Mouse (Mus musculus) inflammation-experienced regulatory T-cells, adult 16 weeks (primary cell): ENCODE results near the gene Gm42688. TPM values are rescaled to one million over a fixed set of nuclear protein-coding genes. Genes with fewer than 3 reads are reported as not detected.

Experiments used
- polyA plus RNA-seq: library from polyadenylated mRNA; unstranded; fragments of 100-300 nt; shearing (Covaris generic); gene quantifications from one replicate; pipeline ENCODE4 v1.2.1, GENCODE M21; 2017

The Gm42688 gene
- polyA plus RNA-seq = 9.1 TPM

DNA sequence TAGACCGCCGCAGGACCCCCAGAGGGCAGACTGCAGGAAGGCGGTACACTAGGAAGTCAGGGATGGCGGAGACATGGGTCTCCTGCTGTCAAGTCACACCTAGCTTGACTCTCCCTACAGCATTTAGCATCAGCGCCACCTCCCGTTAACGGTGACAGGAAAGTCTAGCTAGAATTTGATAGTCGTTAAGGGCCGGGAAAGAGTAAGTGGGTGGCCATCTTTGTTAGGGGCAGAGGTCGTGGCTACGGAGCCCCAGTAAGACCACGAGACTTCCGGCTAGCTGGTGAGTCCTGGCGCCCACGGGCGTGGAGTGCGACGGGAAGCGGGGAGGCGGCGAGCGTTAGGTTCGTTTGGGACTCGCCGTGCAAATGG, at the start of gene Gm42688, which contains the start of gene Ccdc142:
Gene Gm42688, plus strand, starts transcription at position 302 of the 372 bp plus-strand sequence.
Gene Ccdc142, plus strand, starts transcription at position 286 of the 372 bp plus-strand sequence.

DNA sequence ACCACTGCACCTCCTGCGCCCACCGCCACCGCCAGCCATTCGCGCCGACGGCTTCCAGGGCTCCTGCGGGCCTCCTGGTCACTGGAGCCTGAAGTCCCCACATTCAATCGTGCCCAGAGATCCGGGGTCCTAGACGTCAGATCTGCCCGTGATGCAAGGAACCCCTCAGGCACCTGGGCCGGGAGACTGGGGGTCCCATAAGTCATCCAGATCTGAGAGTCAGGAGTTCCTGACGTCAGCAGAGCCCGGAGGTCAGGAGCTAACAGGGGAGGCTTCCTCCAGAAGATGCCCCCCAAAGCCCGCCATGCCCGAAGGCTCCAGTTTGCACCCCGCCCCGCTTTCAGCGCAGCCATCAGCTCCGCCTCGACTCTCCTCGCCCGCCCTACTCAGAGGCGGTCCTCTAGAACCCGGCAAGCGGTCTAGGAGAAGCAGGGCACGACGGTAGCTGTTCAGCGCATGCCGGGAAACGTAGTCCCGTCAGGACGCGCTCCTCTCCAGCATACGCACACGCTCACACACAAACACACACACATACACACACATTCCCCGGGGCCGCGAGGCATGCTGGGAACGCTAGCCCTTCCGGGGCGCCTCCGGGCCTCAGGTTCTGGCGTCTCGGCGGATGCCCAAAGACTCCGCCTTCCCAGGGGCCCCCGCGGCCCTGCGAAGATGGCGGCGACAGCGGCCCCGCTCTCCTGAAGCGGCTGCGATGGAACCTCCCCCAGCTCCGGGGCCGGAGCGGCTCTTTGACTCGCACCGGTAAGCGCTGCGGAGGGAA, 47.2 kb upstream of the Gm42688 start, which contains the start of gene Aup1:
Gene Aup1, plus strand, starts transcription at position 448 of the 778 bp plus-strand sequence.

GRCm38 (mm10) chr6:83054871-83055431, 46.5 kb upstream of the Gm42688 start, which contains the start of gene Htra2:
Htra2 (minus strand) TSS chr6:83055273.

GRCm38 (mm10) chr6:83057790-83058189, 43.6 kb upstream of the Gm42688 start, which contains the start of gene Dqx1:
Dqx1 (plus strand) TSS chr6:83057844.

GRCm38 (mm10) chr6:83070247-83070310, 31.3 kb upstream of the Gm42688 start, which contains the start of gene Tlx2:
Tlx2 (minus strand) TSS chr6:83070293.

GRCm38 (mm10) chr6:83077630-83078323, 23.6 kb upstream of the Gm42688 start, which contains the start of gene Pcgf1:
Pcgf1 (plus strand) TSS chr6:83077869.

DNA sequence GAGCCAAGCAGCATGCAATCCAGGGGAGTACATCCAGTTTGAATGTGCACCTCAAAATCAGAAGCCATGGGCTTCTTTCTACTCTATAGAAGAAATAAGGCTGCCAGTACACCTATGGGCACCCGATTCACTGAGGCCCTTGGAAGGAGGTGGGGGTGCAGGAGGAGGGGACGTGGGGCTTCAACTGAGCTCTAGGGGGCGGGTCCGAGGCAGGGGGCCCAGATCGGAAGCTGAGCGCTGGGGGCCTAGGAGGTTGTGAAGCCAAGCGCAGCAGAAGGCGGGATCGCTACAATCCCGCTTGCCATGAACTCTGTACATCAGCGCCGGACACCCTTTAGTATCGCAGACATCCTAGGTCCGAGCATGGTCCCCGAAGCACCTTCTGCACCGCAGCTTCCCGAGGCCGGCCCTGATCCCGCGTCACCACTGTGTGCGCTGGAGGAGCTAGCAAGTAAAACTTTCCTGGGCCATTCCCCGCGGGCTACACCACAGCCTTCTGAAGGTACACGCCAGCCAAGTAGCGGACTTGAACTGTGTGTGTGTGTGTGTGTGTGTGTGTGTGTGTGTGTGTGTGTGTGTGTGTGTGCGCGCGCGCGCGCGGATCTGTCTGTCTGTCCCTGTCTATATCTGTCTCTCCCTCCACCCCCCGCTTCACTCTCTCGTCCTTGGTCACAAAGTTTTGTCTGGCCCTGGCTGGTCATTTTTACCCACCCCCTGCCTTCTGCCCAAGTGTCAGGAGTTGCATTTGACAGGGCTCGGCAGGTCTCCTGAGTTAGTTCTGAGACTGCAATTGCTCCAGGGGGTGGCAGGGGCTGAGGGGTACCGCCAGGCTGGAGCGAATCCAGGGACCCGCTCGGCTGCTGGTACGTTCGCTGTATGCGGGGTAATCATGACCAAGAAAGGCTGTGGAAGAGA, 15.0 kb upstream of the Gm42688 start, which contains the start of gene Lbx2:
Gene Lbx2, plus strand, starts transcription at position 247 of the 915 bp plus-strand sequence.

GRCm38 (mm10) chr6:83108762-83109668, 7.6 kb downstream of the Gm42688 start, which contains the start of gene Mrpl53:
Mrpl53 (plus strand) TSS chr6:83109040.

GRCm38 (mm10) chr6:83115011-83115671, 13.7 kb downstream of the Gm42688 start, which contains the start of gene Mogs:
Mogs (plus strand) TSS chr6:83115496.

GRCm38 (mm10) chr6:83120930-83121862, 19.8 kb downstream of the Gm42688 start, which contains the start of gene Wbp1:
Wbp1 (minus strand) TSS chr6:83121559.

GRCm38 (mm10) chr6:83125331-83125730, 23.9 kb downstream of the Gm42688 start, which contains the start of gene Ino80b:
Ino80b (minus strand) TSS chr6:83125431.

GRCm38 (mm10) chr6:83134951-83135513, 33.6 kb downstream of the Gm42688 start, which contains the start of gene Rtkn:
Rtkn (plus strand) TSS chr6:83135463.

GRCm38 (mm10) chr6:83156259-83156684, 54.9 kb downstream of the Gm42688 start, which contains the start of the genes Wdr54 and 1700003E16Rik:
Wdr54 (minus strand) TSS chr6:83156397.
1700003E16Rik (plus strand) TSS chr6:83156404.

Other genes with a start within 250 kb of the Gm42688 start
- 5.4 TPM for gene Sema4f, start 161.8 kb upstream of the Gm42688 start, polyA plus RNA-seq
- 1.6 TPM for gene M1ap, start 154.7 kb upstream of the Gm42688 start, polyA plus RNA-seq
- 66.4 TPM for gene Dok1, start 68.1 kb upstream of the Gm42688 start, polyA plus RNA-seq
- 0.29 TPM for gene Loxl3, start 67.4 kb upstream of the Gm42688 start, polyA plus RNA-seq
- 590 TPM for gene Aup1, start 47.1 kb upstream of the Gm42688 start, polyA plus RNA-seq
- gene Htra2, start 46.3 kb upstream of the Gm42688 start, polyA plus RNA-seq = 84.3 TPM
- gene Dqx1, start 43.8 kb upstream of the Gm42688 start, polyA plus RNA-seq = 6.1 TPM
- not detected for gene Tlx2, start 31.3 kb upstream of the Gm42688 start, polyA plus RNA-seq
- 43.4 TPM for gene Pcgf1, start 23.7 kb upstream of the Gm42688 start, polyA plus RNA-seq
- not detected for gene Lbx2, start 15.2 kb upstream of the Gm42688 start, polyA plus RNA-seq
- 5.7 TPM for gene Ccdc142, start within 50 bp of the Gm42688 start, polyA plus RNA-seq
- gene Mrpl53, start 7.4 kb downstream of the Gm42688 start, polyA plus RNA-seq = 62.5 TPM
- 3.6 TPM for gene Mogs, start 13.9 kb downstream of the Gm42688 start, polyA plus RNA-seq
- gene Wbp1, start 19.9 kb downstream of the Gm42688 start, polyA plus RNA-seq = 85.1 TPM
- gene Ino80b, start 23.8 kb downstream of the Gm42688 start, polyA plus RNA-seq = 9.8 TPM
- gene Rtkn, start 33.8 kb downstream of the Gm42688 start, polyA plus RNA-seq = 0.79 TPM
- 0.87 TPM for gene Wdr54, start 54.8 kb downstream of the Gm42688 start, polyA plus RNA-seq
- gene 1700003E16Rik, start 54.8 kb downstream of the Gm42688 start, polyA plus RNA-seq = not detected
- gene Dctn1, start 64.3 kb downstream of the Gm42688 start, polyA plus RNA-seq = 98.4 TPM
- 0.74 TPM for gene Slc4a5, start 118.2 kb downstream of the Gm42688 start, polyA plus RNA-seq
- 97.4 TPM for gene Mthfd2, start 224.3 kb downstream of the Gm42688 start, polyA plus RNA-seq
- gene Mob1a, start 224.4 kb downstream of the Gm42688 start, polyA plus RNA-seq = 144 TPM
- gene Bola3, start 247.5 kb downstream of the Gm42688 start, polyA plus RNA-seq = 62.8 TPM